In genomic region chr3:19894630-19895578, GRCm38 (mm10) we compare ENCODE assay signal across 7 mouse cellular contexts.
DNase-seq lines count a peak whose midpoint lies in the region; ATAC-seq lines count a peak whose summit lies in the region.

No protein-coding gene starts in this region.

- peaks cover 7% of the 10 kb centered on the region; the same call in 1 of the 2 replicates for H3K4me1 ChIP-seq in intestine, embryonic 15.5 days (replicated peaks)
- peaks cover 24% of the 10 kb centered on the region for H3K4me1 ChIP-seq in midbrain, embryonic 10.5 days

- peak overlapping the region; percentile 84 for H3K9ac ChIP-seq in intestine, embryonic 15.5 days

- intact Hi-C loops in gastrocnemius, postnatal 36 days (cut with DNase I) = loop anchor here (2.0 to 10.0 kb wide), 5 partner anchors 200 to 580 kb away; partner anchors contain the start of gene 1700064H15Rik
- intact Hi-C loops in left cerebral cortex, postnatal 25 days (cut with DNase I) = loop anchor here (1.0 to 5.0 kb wide), 6 partner anchors 203 to 648 kb away; partner anchors contain the start of gene 1700064H15Rik

- H3K27me3 ChIP-seq in intestine, embryonic 15.5 days (replicated peaks) = no peaks in the 10 kb centered on the region
- no peaks in the 10 kb centered on the region for H3K27me3 ChIP-seq in midbrain, embryonic 10.5 days (ENCODE audit: low read depth, poor library complexity, severe bottlenecking)

- peak; percentile 99 for ATAC-seq in intestine, embryonic 15.5 days

- WGBS in intestine, embryonic 15.5 days = under 1% methylated on average over 68 of the region's 68 CpGs
- WGBS in midbrain, embryonic 10.5 days = under 1% methylated on average over 68 of the region's 68 CpGs

- H3K4me3 ChIP-seq in intestine, embryonic 15.5 days (replicated peaks) = peak overlapping the region; percentile 90
- H3K4me3 ChIP-seq in midbrain, embryonic 10.5 days = peak overlapping the region; percentile 91

- H3K27ac ChIP-seq in intestine, embryonic 15.5 days = peak overlapping the region; percentile 84
- H3K27ac ChIP-seq in midbrain, embryonic 10.5 days (replicated peaks) = peak overlapping the region; percentile 92

- DNase-seq in adrenal gland, adult 2 months = peak; percentile 96
- DNase-seq in embryo, embryonic 11.5 days (ENCODE audit: low read depth, low spot score) = peak; percentile 94
- DNase-seq in gastrocnemius, postnatal 36 days = peak; percentile 94
- peak; percentile 96 to 99 for DNase-seq in left cerebral cortex, postnatal 25 days (ENCODE audit: low spot score in 2 of 2)
- DNase-seq in midbrain, embryonic 10.5 days (ENCODE audit: low spot score) = peak; percentile 94
- DNase-seq in right cerebral cortex, postnatal 4 days = peak; percentile 98

- H3K36me3 ChIP-seq in intestine, embryonic 15.5 days = no peaks in the 10 kb centered on the region
- H3K36me3 ChIP-seq in midbrain, embryonic 10.5 days = peaks cover 30% of the 10 kb centered on the region

- no peaks in the 10 kb centered on the region for H3K9me3 ChIP-seq in intestine, embryonic 15.5 days
- H3K9me3 ChIP-seq in midbrain, embryonic 10.5 days (replicated peaks) = peaks cover 9% of the 10 kb centered on the region; the same call in 1 of the 2 replicates

- peak overlapping the region; percentile 82 for H3K4me2 ChIP-seq in intestine, embryonic 15.5 days (replicated peaks)

Comparison
In these comparisons a context has a peak if more than half of its experiments do, and no peak if none do; other contexts are left out.
1. Peak in every context shown above with its lines: DNase-seq, ATAC-seq, H3K4me3 ChIP-seq and H3K27ac ChIP-seq.